Mouse (Mus musculus) c-Kit-positive CD71-negative TER-119-negative erythroid progenitor cells, embryonic 14.5 days (primary cell): ENCODE measurements around the gene Fut8.

Source experiments
- DNase-seq: peaks from one replicate; pipeline ENCODE4 v3.0.0-alpha.2; 2013; ENCODE audit warnings: low read depth

The Fut8 gene

DNA sequence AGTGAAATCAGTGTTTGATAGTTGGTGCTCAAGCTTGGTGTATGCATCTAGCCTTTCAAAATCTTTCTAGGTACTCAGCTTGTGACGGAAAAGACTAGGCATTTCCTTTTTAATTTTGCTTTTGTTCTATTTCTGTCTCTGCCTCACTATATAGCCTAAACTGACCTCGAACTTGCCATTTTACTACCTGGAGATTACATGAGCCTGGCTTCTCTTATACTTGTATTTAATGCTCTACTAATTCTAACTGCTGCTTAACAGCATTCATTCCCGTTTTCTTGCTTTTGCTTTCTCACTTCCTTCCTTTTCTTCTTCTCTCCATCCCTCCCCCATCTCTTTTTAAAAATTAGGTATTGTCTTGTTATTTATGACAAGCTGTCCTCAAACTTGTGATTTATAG is 67.6 kb downstream of the Fut8 start:
- no peak for DNase-seq

- DNase-seq = no peak
Measured at GRCm38 (mm10) chr12:77306759-77307314, 68.9 kb downstream of the Fut8 start.

DNA sequence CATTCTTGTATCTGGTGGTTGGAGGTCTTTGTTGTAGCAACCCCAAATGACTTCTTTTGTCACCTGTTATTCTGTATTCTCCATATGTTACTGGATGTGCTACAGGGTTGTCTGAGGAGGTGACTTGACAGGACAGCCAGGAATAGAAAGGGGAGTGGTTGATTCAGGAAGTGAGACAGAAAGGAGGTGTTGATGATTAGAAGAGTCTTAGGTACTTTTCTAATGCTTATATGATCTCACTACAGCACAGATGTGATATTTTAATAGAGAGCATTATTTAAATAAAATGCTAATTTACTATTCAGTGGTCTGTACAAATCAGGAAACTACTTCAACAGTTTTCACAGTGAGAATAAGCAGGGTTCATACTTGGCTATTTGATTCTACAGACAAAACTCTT is 71.6 kb downstream of the Fut8 start:
- DNase-seq = no peak

- DNase-seq = no peak
Measured at GRCm38 (mm10) chr12:77313502-77313901, 75.6 kb downstream of the Fut8 start.

DNA sequence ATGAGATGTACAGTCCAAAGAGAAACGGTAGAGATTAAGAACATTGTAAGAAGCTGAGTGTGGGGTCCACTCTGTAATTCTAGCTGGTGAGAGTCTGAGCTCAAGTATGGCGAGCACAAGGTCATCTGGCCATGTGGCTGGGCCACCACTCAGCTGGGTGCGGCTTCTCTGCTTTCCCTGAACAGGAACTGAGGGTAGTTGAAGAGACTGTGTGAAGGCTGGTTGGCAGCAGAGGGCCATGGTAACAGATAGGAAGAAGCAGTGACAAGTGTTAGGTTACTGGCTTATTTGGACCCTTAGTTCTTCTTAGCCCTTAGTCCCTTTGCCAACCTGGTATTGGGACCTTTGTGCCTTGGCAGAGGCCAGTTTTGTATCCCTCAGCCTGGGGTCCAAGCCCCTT is 86.2 kb downstream of the Fut8 start:
- DNase-seq = no peak

GRCm38 (mm10) chr12:77346521-77346920 is 108.6 kb downstream of the Fut8 start:
- no peak for DNase-seq

GRCm38 (mm10) chr12:77349543-77349942 is 111.6 kb downstream of the Fut8 start:
- DNase-seq = no peak

DNA sequence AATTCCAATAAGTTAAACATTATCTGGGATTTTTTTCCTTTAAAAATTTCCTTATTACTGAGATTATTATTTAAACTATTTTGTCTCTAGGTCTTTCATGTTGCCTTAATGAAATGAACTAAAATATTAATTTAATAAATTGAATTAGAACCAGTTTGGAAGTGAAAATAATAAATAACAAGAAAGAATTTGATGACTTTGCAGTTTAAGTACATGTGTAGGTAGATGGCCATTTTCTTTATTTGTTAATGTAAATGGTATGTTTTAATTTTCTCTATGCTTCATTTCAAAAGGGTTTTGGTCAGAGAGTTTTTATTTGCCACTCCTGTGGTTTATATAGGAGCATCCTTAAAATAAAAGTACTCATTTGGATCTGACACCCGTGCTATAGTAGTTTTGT is 177.8 kb downstream of the Fut8 start:
- DNase-seq = no peak

- DNase-seq = no peak
Measured at GRCm38 (mm10) chr12:77421667-77422393, 183.9 kb downstream of the Fut8 start.

GRCm38 (mm10) chr12:77426093-77426492 is 188.2 kb downstream of the Fut8 start:
- DNase-seq = no peak

DNA sequence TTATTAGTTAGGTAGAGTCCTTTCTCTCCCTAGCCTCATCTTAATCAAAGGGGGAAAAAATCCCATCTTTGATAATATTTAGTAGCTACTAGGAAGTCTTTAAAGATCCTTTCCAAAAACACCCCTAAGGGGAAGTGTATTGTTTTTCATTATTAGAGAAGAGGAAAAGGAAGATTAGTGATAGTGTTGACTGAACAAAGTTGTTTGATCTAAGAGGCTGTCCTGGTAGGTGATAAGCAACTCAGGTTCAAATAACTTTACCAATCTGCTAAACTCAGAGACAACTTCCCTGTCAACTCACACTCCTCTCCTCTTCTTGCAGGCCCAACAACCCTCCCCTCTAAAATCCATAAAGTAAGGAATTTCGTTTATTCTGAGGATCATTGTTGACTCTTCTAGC is 190.2 kb downstream of the Fut8 start:
- DNase-seq = no peak

- no peak for DNase-seq
Measured at GRCm38 (mm10) chr12:77429381-77429780, 191.5 kb downstream of the Fut8 start.

GRCm38 (mm10) chr12:77436733-77437132 is 198.8 kb downstream of the Fut8 start:
- no peak for DNase-seq

GRCm38 (mm10) chr12:77450816-77451215 is 212.9 kb downstream of the Fut8 start:
- no peak for DNase-seq

DNA sequence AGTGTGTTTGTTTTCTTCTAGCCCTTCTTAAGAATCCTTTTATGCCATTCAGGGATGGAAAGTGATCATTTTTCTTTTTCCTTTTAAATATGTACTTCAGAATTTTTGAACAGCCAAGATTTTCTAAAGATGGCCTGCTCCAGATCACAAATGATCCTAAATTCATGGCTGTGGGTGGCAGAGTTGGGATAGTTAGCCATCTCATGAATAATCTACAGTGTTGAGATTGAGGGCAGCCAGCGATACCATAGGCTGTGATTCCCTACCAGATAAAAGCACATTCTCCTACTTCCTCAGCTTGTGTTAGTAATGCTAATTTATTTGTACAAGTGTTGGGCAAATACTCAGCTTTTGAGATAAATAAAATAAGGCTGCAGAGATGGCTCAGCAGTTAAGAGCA is 228.3 kb downstream of the Fut8 start:
- no peak for DNase-seq

GRCm38 (mm10) chr12:77479931-77480330 is 242.0 kb downstream of the Fut8 start:
- no peak for DNase-seq

- DNase-seq = no peak
Measured at GRCm38 (mm10) chr12:77481153-77481552, 243.2 kb downstream of the Fut8 start.

DNA sequence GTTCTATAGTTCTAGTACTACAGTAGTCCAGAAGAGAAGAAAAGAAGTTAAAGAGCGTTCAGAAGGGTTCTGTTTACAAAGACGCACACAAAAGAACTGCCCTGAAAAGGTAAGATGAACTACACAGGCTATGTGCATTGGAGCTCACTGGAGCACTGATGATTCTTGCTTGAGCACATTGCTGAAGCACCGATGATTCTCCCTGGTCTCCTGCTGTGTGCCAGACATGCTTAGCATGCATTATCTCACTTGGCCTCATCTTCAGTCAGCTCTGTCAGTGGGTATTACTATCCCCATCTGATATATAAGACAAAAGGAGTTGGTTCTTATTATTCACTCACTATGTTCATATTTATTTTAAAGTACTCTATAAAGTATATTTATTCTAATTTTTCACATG is 243.9 kb downstream of the Fut8 start:
- no peak for DNase-seq

DNA sequence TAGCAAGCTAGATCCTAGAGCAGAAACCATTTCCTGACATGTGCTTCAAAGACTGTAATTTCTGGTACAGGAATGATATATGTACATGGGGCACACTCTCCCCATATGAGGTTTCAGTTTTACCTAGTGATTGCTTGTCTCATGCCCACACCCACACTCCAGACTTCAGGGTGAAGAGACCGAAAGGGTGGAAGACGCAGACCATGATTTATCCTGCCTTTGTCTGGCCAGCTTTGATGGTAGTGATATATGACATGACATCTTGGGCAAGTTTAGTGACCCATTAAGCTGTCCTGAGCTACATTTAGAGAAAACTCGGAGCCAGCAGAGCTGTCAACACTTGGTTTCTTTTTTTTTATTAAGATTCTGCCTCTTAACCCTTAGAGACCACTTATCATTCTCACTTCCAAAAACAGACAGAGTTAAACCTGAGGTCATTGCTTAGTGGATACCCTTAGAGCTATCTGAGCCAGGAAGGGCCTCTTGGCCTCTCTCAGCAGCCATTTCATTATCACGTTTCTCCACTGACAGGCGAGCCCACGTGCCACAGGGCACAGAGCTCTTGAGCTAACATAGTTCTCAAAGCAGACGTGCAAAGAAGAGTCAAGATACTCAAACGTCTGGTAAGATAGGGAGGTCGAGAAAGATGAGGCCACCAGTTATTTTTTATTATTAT is 245.4 kb downstream of the Fut8 start:
- no peak for DNase-seq

DNA sequence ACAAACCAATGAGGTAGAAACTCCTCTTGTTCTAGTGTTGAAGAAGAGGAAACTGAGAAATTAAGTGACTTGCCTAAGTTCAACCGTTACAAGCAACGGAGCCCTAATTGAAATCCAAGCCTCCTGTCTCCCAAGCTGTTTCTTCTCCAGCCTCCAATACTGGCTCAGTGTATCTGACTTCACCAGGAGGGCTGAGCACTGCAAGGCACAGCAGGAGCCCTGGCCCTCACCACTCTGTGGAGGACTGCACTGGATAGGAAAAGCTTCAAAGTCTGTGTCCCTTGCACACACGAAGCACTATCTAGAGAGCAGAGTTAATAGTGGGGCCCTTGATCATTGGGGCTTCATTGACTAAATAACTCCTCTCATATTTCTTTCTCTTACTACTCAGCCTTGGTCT is 246.8 kb downstream of the Fut8 start:
- DNase-seq = no peak

DNA sequence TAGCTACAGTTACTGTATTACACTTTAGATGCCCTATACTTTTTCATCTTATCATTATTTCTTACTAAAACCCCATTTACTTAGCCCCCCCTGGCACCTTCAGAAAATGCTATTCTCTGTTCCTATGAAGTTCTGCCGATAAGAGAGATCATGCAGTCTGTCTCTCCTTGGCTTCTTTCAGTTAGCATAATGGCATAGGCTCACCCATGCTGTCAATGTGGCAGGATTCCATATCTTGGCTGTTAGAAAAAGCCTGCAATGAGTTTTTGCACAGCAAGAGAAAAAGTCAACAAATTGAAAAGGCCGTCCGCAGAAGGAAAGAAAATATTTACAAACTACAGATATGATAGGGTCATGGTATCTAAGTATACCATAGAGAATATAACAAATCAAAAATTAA is 253.6 kb downstream of the Fut8 start:
- no peak for DNase-seq

DNA sequence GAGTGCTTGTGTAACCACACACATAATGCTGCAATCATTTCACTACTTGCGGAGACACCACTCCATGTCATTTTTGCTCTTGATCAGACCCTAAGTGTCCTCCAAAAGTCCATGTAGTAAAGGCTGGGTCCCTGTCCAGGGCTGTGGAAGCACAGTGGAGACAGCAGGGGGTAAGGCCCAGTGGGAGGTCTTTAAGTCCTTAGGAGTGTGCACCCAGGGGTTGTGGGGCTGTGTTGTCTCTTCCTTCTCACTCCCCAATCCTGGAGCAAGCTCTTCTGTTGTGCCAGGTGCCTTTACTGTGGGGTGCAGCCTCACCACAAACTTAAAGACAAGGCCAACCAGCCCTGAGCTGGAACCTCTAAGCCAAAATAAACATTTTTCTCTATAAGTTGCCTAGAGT is 257.9 kb downstream of the Fut8 start:
- DNase-seq = no peak

- no peak for DNase-seq
Measured at GRCm38 (mm10) chr12:77498153-77498552, 260.2 kb downstream of the Fut8 start.
